Mouse (Mus musculus) megakaryocyte progenitor cell, adult 5-6 weeks (primary cell): Measurements from ENCODE around the gene Ppil1. TPM values are rescaled to one million over a fixed set of nuclear protein-coding genes. Genes with fewer than 3 reads are reported as not detected.
"Not testable (repeated sequence)": the region's sequence is repeated elsewhere in the genome, so short reads cannot be mapped to it uniquely, and the experiment has no call there.

Experiments
- ATAC-seq: replicated peaks from 2 replicates; pipeline ENCODE4 v1.8.0; 2016; ENCODE audit warnings: mild to moderate bottlenecking, moderate TSS enrichment, inconsistent platforms; ENCODE audit not compliant: poor library complexity
- total RNA-seq, 2 experiments: library from RNA; stranded (forward) in 1 of 2; stranded (reverse) in 1 of 2; fragments of 157-497, 149-512 nt in 1 of 2; fragments of 200-1000 nt in 1 of 2; gene quantifications; 2 replicates each; pipeline versions ENCODE4 v1.2.3 to v1.2.4; 2015 to 2017

The Ppil1 gene
- total RNA-seq, 2 experiments from 2014 or later: 67.3 to 103 TPM

DNA sequence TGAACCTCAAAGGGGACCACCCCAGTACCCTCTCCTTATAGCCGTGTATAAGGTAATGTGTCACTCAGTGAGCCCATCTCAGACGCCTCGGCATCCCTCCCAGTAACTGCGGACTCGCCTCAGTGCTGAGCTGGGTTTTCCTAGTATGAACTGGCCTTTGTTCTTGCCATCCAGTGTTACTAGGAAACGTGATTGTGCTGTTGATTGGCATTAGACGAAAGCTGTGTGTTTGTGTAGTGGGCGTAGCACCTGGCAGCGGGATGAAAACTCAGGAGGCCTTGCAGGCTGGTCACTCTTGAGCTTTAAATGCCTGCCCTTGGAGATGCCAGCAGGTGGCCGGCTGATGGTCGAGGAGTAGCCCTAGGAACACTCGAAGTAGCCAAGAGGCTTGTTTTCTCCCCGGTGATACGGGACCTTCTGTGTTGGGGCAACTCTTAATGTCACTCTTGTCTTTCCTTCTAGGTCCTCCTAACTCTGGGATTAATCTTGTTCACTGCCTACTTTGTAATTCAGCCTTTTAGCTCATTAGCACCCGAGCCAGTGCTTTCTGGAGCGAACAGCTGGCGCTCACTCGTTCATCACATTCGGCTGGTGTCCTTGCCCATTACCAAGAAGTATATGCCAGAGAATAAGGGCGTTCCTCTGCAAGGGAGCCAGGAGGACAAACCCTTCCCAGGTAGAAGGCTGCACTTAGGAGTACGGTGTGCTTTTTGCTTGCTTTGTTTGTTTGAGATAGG, 18.4 kb upstream of the Ppil1 start:
- ATAC-seq: no peak

DNA sequence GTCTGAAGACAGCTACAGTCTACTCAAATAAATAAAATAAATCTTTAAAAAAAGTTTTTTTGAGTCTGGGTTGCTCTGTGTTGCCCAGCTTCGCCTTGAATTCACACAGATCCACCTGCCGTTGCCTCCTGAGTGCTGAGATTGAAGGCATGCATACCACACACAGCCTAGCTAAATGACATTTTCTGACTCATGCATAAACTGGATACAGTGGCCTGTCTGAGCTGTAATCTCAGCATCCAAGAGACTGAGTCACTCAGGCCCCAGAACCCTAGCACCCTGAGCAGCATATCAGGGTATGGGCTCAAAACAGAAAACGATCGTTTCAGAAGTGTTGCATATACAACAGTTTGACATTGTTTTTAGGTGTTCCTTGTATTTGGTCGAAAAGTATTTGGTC, 17.6 kb upstream of the Ppil1 start:
- ATAC-seq: no peak

DNA sequence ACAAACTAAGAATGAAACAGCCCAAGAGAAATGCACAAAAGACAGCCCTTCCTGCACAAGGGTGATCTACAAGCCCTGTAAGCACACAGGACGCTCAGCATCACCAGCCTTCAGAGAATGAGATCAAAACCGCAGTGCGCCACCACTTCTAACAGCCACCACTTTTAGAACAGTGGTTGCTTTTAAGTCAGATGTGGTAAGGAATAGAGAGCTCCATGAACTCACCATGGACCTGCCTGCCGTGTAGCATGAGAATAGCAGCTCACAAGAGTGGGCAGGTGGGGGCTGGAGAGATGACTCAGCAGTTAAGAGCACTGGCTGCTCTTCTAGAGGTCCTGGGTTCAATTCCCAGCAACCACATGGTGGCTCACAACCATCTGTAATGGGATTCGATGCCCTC, 16.4 kb upstream of the Ppil1 start:
- no peak for ATAC-seq

DNA sequence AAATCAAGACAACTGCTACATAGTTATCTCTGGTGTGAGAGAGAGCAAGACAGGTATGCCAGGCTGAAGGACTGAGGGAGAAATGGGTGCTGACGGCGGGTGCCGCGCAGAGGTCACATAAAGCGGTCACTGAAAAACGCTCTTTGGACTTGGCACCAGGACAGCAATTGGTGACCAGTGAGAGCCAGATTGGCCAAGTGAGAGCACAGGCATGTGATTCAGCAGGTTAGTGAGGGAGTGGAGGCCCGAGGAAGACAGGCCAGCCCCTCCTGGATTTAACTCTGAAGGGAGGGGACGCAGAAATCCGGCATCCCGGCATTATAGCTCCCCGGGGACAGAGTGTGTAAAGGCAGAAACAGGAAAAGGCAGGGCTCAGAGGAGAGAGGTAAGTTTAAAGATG, 9.9 kb upstream of the Ppil1 start:
- no peak for ATAC-seq

DNA sequence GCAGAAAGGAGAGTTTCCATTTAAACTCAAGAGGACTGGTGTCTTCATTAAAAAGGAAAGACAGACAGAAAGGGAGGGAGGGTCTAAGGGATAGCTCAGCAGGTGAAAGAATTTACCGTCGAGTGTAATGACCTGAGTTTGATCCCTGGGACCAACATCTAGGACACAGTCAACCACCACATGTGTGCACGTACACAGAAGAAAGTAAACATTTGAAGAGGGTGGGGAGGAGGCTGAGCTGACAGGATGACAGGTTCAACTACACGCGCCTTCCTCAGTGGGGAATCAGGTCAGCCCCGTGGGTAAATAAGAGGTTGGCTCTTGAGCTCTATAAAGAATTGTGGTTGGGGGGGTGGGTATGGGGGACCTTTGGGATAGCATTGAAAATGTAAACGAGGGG, 9.2 kb upstream of the Ppil1 start:
- no peak for ATAC-seq

DNA sequence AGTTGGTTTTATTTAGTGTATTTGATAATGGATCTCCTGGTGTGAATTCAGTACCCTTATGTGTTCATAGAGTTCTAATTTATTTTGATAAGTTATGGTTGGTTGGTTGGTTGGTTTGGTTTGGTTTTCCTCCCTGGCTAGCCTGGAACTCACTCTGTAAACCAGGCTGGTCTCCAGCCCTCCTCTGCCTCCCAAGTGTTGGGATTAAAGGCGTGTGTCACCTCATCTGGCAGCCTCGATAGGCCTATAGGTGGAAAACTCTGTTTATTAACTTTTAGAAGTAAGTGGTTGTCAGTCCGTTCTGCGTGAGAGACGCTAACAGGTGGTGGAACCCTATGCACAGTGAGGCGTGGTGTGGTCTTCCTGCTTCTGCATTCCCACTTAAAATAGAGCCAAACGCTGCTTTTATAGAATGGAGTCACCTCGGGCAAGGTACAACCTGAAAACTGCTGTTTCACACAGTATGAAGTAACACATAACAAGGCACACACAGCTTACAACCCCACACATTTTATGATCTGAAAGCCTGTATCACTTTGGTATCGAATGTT, 6.2 kb upstream of the Ppil1 start:
- no peak for ATAC-seq

DNA sequence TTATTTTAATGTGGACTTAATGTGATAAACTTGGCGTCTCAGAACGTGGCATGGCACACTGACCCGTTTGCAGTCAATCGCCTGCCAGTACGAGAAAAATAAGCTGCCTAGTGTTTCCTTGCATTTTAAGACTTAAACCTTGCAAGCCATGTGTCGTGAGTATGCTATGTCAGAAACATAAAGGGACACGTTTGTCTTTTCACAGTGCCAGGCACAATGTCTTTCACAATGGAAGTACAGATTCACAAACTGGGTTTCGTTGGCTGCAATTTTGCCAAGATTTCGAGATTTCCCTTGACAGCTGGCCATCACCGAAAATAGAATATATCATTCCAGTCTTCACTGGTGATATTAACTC, 5.3 kb upstream of the Ppil1 start:
- ATAC-seq: no peak

DNA sequence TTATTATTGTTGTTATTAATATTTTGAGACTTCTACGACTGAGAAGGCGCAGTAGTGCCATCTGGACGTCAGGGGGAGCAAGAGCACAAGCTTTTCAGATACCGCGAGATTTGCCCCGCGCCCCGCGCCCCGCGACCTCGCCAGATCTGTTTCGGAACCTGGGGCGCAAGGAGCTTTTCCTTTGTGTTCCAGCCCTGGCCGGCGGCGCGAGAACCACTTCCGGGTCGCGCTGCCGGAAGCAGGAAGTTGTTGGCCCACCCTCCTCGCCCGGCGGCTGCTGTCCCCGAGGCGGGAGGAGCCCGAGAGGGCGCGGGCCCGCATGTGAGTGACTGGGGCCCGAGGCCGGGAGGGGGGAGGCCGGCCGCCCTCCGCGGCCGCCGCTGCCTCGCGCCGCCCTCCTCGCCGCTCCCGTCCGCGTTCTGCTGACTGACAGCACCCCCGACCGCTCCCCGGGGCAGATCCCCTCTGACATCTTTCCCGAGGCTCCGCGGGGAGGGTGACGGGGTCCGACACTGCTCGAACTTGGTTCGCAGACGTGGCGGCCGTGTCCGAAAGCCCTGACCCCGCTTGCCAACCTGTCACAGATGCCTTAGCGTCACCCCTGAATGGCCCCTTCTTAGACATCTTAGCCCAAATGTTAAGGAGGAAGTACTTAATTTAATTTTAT, 4.8 kb upstream of the Ppil1 start, which contains the start of gene BC004004:
Gene BC004004, plus strand, starts transcription at position 107 of the 667 bp plus-strand sequence.
- ATAC-seq: peak; percentile 89

DNA sequence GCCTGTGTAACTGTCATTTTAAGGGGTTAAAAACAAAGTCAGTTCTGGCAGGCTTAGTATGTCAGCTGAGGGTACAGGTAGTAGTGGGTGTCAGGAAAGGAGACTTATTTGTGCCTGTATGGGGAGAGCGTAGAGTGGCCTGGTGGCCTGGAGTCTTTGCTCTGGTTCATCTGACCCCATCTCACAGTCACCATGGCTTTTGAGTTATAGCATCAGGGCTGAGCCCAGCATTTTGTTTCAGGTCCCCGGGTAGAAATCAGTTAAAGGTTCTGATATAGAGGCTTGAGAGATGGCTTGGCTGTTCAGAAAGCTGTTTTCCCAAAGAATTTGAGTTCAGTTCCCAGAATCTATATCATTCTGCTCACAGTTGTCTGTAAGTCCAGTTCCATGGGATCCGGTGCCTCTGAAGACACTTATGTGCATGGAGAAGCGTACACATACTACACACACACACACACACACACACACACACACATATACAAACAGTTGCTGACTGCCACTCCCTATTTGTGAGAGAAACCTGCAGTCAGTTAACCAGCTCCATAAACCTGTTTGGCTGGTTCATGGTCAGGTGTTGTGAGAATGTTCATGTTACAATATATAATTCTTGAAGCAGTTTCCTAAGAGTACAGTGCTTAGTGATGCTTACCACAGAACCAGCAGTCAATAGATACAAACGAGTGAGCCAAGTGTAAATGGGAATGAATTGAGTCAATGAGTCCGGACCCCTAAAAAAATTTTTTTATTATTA, 4.1 kb upstream of the Ppil1 start:
- no peak for ATAC-seq

DNA sequence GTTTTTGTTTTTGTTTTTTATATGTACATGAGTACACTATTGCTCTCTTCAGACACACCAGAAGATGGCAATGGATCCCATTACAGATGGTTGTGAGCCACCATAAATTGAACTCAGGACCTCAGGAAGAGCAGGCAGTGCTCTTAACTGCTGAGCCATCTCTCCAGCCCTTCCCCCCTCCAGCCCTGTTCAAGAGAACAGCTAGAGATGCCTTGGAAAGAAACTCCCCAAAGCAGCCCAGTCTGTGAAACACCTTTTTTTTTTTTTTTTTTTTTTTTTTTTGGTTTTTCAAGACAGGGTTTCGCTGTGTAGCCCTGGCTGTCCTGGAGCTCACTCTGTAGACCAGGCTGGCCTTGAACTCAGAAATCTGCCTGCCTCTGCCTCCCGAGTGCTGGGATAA, 3.1 kb upstream of the Ppil1 start:
- ATAC-seq: not testable (repeated sequence)

DNA sequence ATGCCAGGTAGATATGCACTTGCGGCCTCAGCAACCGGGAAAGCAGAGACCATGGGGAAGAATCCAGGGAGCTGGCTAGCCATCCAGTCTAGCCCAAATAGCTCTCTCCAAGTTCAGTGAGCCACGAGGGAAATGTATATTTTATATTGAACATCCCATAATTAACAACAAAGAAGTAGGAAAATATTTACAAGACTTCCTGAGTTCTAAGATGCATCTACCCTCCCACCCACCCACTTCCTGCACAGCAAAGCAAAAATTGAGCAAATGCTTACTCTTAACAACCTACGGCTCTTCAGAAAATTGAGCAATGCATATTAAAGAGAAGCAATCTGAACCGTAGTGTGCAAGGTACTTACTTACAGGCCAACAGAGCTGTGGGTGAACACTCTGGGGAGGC, 774 bp upstream of the Ppil1 start:
- ATAC-seq: no peak

DNA sequence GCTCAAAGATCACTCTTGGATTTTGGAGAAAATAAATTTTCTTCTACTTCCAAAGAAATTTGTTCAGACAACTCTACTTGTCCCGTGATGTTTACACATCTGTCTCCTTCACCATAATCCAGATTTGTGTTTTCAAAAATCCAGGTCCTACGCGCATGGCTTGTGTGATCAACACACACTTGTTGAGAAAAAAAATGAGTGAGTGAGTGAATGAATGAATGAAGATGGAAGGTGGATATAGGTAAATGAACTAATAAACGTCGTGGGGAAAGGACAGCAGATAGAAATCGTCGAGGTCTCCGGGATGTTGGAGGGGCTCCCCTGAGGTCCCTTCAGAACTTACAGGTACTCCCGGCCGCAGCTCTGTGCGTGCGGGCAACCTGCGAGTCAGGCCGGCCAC, 569 bp downstream of the Ppil1 start:
- peak; percentile 1; the same call in 1 of the 2 replicates for ATAC-seq

DNA sequence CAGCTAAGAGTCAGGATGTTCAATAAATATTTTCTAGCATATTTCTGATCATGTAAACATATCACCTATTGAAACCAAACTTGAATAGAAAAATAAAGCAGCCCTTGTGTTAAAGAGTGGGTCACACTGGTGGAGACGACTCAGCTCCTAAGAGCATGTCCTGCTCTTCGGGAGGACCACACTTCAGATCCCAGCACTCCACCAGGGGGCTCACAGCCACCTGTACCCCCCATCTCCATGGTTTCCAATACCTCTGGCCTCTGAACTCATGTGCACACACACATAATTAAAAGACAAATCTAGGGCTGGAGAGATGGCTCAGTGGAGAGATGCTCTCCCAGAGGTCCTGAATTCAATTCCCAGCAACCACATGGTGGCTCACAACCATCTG, 1.7 kb downstream of the Ppil1 start:
- ATAC-seq: no peak

DNA sequence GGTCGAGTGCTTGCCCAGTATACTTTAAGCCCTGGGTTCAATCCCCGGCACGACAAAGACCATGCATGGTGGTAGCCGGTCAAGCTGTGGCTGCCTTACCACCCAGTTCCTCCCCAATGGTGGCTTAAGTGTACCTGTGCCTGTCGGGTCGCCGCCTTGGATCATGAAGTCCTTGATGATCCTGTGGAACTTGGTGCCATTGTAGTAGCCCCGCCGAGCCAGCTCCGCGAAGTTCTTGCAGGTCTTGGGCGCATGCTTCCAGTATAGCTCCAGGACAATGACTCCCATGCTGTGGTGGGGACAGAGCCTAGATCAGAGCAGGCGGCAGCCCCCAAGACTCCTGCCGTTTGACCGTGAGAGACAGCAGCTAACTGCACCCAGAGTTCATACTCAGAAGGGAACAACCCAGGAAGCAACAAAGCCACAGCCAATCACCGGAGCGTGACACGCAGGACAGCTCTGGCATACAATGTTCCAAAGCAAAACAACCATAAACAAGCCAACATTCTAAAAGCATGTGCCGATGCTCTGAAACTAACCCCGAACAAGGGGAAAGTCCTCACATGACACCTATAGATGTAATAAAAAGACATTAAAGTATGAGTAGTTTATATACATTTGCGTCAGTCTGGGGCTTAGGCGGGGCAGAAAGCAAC, 2.3 kb downstream of the Ppil1 start:
- no peak for ATAC-seq

DNA sequence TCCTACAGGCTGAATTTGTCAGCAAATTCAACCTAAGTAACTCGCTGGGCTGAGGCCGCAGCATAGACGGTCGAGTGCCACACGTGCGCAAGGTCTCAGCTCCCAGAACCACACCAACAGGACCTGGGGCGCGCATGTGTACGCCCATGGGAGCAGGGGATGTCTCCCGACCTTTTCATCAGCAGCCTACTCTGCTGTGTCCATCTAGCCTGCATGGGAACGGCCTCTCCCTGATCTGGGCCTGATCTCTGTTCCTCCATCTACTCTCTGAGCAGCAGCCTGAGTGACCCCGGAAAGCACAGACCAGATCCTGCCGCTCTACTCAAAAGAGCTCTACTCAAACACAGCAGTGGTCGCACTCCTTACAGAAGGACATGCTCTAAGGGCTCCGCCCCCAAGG, 3.5 kb downstream of the Ppil1 start:
- no peak for ATAC-seq

DNA sequence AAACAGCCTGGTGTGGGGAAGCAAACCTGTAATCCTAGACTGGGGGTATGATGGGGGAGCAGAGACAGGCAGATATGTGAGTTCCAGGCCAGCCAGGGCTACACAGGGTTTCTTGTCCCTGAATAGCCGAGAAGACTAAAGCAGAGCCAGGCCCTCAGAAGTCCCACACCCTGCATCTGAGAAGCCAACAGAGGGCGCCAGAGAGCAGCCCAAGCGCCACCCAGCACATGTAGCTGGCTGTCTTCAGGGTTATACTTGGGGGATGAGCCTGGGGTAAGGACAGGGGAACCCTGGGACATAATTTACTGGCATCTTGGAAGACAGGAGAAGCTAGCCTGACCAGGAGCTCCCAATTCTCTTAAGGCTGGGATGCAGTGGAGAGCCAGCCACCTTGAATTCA, 4.5 kb downstream of the Ppil1 start:
- ATAC-seq: peak; percentile 81

DNA sequence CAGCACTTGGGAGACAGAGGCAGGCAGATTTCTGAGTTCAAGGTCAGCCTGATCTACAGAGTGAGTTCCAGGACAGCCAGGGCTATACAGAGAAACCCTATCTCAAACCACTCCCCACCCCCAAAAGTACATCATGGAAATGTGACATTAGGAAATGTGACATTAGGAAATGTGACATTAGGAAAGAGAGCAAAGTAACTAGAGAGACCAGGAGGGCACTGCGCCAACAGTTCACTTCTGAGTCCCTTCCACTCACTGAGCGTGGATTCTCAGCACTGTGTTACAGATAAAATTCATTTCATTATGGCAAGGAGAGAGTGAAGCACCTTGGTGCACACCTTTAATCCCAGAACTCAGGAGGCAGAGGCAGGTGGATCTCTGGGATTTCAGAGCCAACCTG, 5.1 kb downstream of the Ppil1 start:
- no peak for ATAC-seq

DNA sequence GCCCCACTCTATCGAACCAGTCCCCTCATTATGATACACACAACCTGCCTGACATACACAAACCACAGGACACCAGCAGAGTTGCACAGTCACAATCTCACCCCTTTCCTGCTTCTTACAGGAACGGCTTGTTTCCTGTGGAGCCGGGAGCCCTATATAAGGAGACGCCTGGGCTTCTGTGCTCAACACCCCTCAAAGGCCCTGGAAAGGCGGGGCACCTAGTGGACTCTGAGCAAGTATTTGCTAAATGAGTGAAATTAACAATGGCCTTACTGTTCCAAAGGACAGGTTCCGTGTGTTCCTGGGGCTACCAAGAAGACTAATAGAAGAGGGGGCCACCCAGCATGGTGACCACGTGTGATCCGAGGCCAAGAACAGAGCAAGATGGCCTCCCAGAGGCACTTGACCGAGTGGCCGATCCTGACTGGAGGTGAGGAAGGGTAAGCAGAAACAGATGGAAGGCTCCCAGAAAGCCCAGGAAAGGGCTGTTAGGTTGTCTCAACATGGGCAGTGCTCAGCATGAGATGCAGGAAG, 5.9 kb downstream of the Ppil1 start:
- ATAC-seq: no peak

DNA sequence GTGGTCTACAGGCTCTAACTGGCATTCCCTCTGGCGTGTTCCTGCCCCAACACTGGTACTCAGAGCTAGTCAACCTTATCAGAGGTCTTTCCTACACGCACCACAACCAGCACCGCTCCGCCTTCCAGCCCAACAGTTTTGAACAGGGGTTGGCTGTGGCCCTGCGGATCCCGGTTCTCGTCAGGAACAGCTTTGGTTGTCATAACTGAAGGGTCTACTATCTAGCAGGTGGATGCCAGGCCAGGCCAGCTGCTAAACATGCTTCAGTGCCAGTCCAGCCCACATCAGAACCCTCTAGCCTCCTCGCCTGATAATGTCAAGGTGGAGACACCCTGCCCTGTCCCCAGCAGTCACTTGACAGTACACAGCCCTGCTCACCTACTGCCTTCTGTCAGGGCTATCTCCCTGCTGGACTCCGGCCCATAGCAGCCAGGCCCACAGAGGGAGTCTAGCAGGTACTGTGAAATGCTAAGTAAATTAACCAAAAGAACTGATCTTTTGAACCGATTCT, 6.9 kb downstream of the Ppil1 start:
- ATAC-seq: no peak; the same call in 1 of the 2 replicates

DNA sequence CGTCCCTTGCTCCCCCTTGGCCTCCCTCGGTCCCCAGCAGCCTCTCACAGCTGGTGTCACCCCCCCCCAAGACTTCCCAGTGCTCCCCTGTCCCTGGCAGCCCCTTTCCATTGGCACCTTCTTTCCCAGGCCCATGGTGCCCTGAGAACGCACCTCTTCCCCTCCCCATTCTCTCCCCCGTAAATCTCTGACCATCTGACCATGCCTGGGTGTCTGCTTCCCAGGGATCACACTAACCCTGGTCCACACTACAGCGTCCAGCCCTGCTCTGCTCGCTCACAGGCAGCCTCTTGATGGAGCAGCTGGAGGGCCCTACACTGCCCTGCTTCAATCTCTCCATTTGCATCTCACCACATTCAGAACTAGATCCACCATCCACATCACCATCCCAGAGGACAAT, 7.5 kb downstream of the Ppil1 start:
- ATAC-seq: no peak

DNA sequence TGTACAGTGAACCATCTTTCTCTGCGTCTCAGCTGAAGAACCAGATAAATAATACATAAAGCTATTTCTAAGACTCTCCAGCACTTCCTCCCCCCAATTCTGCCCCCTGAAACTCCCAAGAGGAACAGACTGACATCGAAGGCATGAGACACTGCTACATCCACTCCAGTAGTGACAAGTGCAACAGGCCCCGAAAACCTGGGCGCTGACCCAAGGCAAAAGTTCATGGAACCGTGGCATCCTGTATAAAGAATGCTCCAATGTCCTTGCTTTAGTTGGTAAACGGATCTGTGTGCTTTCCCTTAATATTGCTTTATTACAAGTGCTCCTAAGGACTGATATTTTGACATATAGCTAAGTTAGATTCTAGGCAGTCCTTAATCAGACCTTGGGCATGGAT, 9.2 kb downstream of the Ppil1 start:
- ATAC-seq: not testable (repeated sequence)
